Mouse (Mus musculus) ES-E14 (cell line): ENCODE data around the gene Gnb5.

Source experiments
- CHD2 ChIP-seq: IDR thresholded peaks from 2 replicates; pipeline ENCODE4 v1.6.1; 2014; ENCODE audit warnings: mild to moderate bottlenecking, low read depth, low read length, inconsistent platforms
- ZNF384 ChIP-seq: IDR thresholded peaks from 2 replicates; pipeline ENCODE4 v1.6.1; 2012; ENCODE audit warnings: low read depth, low read length, inconsistent platforms

DNA sequence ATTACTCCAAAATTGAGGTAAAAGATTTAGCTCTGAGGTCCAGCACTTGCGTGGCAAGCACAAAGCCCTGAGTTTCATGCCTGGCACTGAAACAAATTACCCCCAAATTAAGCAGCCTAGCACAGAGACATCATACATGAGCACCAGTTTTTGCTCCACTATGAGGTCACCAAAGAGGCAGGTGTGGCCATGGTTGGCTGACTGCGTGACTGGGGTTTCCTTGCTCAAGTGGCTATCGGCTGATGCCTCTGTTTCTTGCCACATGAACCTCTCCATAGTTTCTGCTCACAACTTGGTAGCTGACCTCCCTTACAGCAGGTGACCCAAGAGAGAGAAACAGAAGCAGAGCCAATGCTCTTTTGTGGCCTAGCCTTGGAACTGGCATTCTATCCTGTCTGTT lies 22.0 kb downstream of the Gnb5 start:
- no peak for TF ChIP-seq CHD2
- no peak for TF ChIP-seq ZNF384
